Mouse (Mus musculus) gastrocnemius, postnatal 36 days (tissue): ENCODE measurements around the gene Rexo1. TPM values are rescaled to one million over a fixed set of nuclear protein-coding genes. Genes with fewer than 3 reads are reported as not detected.
"Not testable (repeated sequence)": the region's sequence is repeated elsewhere in the genome, so short reads cannot be mapped to it uniquely, and the experiment has no call there.

Source experiments
- DNase-seq, 2 experiments: peaks; one replicate each; pipeline ENCODE4 v3.0.0; 2022
- intact Hi-C: fragments of 180-260 bp; cut with DNase I; formaldehyde crosslinking; loops from one replicate; pipeline ENCODE4 v1.15.1; 2025
- long read RNA-seq, 2 experiments: library from polyadenylated mRNA; stranded (forward); transcript quantifications; one replicate each; pipeline ENCODE4 v2.0.0; 2021
- total RNA-seq, 2 experiments: library from RNA; stranded (reverse); gene quantifications; 2 replicates each; pipeline ENCODE4 v1.2.3; 2021

Rexo1 gene
- 1 to 10 TPM; 8.8 to 9.7 TPM for total RNA-seq
- long read RNA-seq, experiment 1, full-length matches to known transcripts, result 2 of 8 reads
- long read RNA-seq, experiment 1, partial matches to known transcripts, result 2 of 8 reads
- long read RNA-seq, experiment 1, other reads (novel, unspliced or antisense), result 4 of 8 reads
- long read RNA-seq, experiment 2, full-length matches to known transcripts, result 1 of 4 reads
- long read RNA-seq, experiment 2, partial matches to known transcripts, result 3 of 4 reads
- long read RNA-seq, experiment 2, other reads (novel, unspliced or antisense), result 0 of 4 reads

- peak; percentile 90 to 94 for DNase-seq
- intact Hi-C loops, result no loop called here
Measured at GRCm38 (mm10) chr10:80561116-80561944, at the start of gene Rexo1. Gene Rexo1, minus strand, starts transcription at chr10:80561560.

- no peak for DNase-seq
- intact Hi-C loops, result loop anchor here (2.0 kb wide), 1 partner anchor 78 kb away; no protein-coding TSS in a partner anchor
Measured at GRCm38 (mm10) chr10:80611024-80611423, 49.7 kb upstream of the Rexo1 start.

- DNase-seq, result no peak
- intact Hi-C loops, result loop anchor here (2.0 kb wide), 1 partner anchor 79 kb away; no protein-coding TSS in a partner anchor
Measured at GRCm38 (mm10) chr10:80610116-80610785, 48.9 kb upstream of the Rexo1 start.

GRCm38 (mm10) chr10:80609269-80609924, 48.0 kb upstream of the Rexo1 start:
- no peak for DNase-seq
- intact Hi-C loops, result no loop called here

GRCm38 (mm10) chr10:80608435-80608834, 47.1 kb upstream of the Rexo1 start:
- intact Hi-C loops, result no loop called here
- no peak for DNase-seq

GRCm38 (mm10) chr10:80606737-80607350, 45.5 kb upstream of the Rexo1 start:
- intact Hi-C loops, result no loop called here
- no peak for DNase-seq

GRCm38 (mm10) chr10:80606306-80606705, 44.9 kb upstream of the Rexo1 start:
- no peak for DNase-seq
- intact Hi-C loops, result no loop called here

- intact Hi-C loops, DNase-seq: not testable (repeated sequence)
Measured at GRCm38 (mm10) chr10:80605721-80606120, 44.4 kb upstream of the Rexo1 start, which contains the start of gene Gm49322. Gene Gm49322, plus strand, starts transcription at chr10:80606021.

GRCm38 (mm10) chr10:80604988-80605387, 43.6 kb upstream of the Rexo1 start:
- DNase-seq, result no peak
- intact Hi-C loops, result no loop called here

GRCm38 (mm10) chr10:80604001-80604509, 42.7 kb upstream of the Rexo1 start:
- no peak for DNase-seq
- intact Hi-C loops, result no loop called here

GRCm38 (mm10) chr10:80603364-80603763, 42.0 kb upstream of the Rexo1 start:
- DNase-seq, result no peak
- intact Hi-C loops, result no loop called here

- peak; percentile 91 to 95 for DNase-seq
- intact Hi-C loops, result no loop called here
Measured at GRCm38 (mm10) chr10:80602698-80603325, 41.5 kb upstream of the Rexo1 start, which contains the start of the genes Scamp4 and Adat3. Gene Scamp4, plus strand, starts transcription at chr10:80602872. Gene Adat3, plus strand, starts transcription at chr10:80602880.

GRCm38 (mm10) chr10:80596318-80596717, 35.0 kb upstream of the Rexo1 start:
- intact Hi-C loops, result no loop called here
- no peak for DNase-seq

- peak; percentile 86 to 93 for DNase-seq
- intact Hi-C loops, result no loop called here
Measured at GRCm38 (mm10) chr10:80589879-80590854, 28.8 kb upstream of the Rexo1 start, which contains the start of gene Abhd17a. Gene Abhd17a, minus strand, starts transcription at chr10:80590341.

GRCm38 (mm10) chr10:80589127-80589878, 27.9 kb upstream of the Rexo1 start:
- intact Hi-C loops, result no loop called here
- no peak for DNase-seq

GRCm38 (mm10) chr10:80587305-80587657, 25.9 kb upstream of the Rexo1 start:
- intact Hi-C loops, result no loop called here
- DNase-seq, result no peak
